Mouse (Mus musculus) lung, embryonic 14.5 days (tissue): ENCODE results near the gene Slc39a5. TPM values are rescaled to one million over a fixed set of nuclear protein-coding genes. Genes with fewer than 3 reads are reported as not detected.
A peak's percentile ranks its signal among the peaks of the same experiment; 100 is the strongest.

Experiments
- ATAC-seq: fragments of 200-750 bp; cut with Nextera tagmentation; 2 replicates; pipeline ENCODE4 v1.8.0; 2017; ENCODE audit warnings: mild to moderate bottlenecking, moderate TSS enrichment, moderate library complexity; ENCODE audit not compliant: insufficient read depth
- DNase-seq: peaks from one replicate; pipeline ENCODE4 v3.0.0-alpha.2; 2015
- H3K27ac ChIP-seq: fragments of 300-500 bp; sonication (generic); 2 replicates; pipeline ENCODE4 v1.5.1; 2014; ENCODE audit warnings: low read depth, mild to moderate bottlenecking, moderate library complexity
- H3K27me3 ChIP-seq: fragments of 300-500 bp; sonication (generic); 2 replicates; pipeline ENCODE4 v1.6.1; 2014; ENCODE audit warnings: low read length, control low read depth; ENCODE audit not compliant: insufficient read depth
- H3K36me3 ChIP-seq: fragments of 300-500 bp; sonication (generic); 2 replicates; pipeline ENCODE4 v1.6.1; 2014; ENCODE audit warnings: control low read depth; ENCODE audit not compliant: insufficient read depth
- H3K4me1 ChIP-seq: fragments of 300-500 bp; sonication (generic); 2 replicates; pipeline ENCODE4 v1.6.1; 2014; ENCODE audit warnings: antibody characterized with exemption, control low read depth; ENCODE audit not compliant: insufficient read depth
- H3K4me2 ChIP-seq: fragments of 300-500 bp; sonication (generic); 2 replicates; pipeline ENCODE4 v1.6.1; 2014; ENCODE audit warnings: mild to moderate bottlenecking
- H3K4me3 ChIP-seq: fragments of 300-500 bp; sonication (generic); 2 replicates; pipeline ENCODE4 v1.5.1; 2014; ENCODE audit warnings: low read depth, low read length
- H3K9ac ChIP-seq: fragments of 300-500 bp; sonication (generic); 2 replicates; pipeline ENCODE4 v1.6.1; 2014
- H3K9me3 ChIP-seq: fragments of 300-500 bp; sonication (generic); 2 replicates; pipeline ENCODE4 v1.6.1; 2016; ENCODE audit warnings: low read depth, low read length, control low read depth
- CTCF ChIP-seq: IDR thresholded peaks from 2 replicates; pipeline ENCODE4 v1.5.1; 2016; ENCODE audit warnings: antibody characterized with exemption, low read depth
- whole genome bisulfite sequencing: fragments of 180-500 bp; shearing (Covaris S2); extraction: QIAGEN DNeasy Blood & Tissue Kit; methylation state at CpG from one replicate; pipeline ENCODE4 v1.1.7; 2014; 5-methylcytosine and 5-hydroxymethylcytosine counted together
- polyA plus RNA-seq: library from polyadenylated mRNA; unstranded; fragments of >200 nt; fragmentation: Nextera tagmentation; extraction: Ambion mirVana; gene quantifications from 2 replicates; pipeline ENCODE4 v1.2.1, GENCODE M21; 2014

Gene Slc39a5
- polyA plus RNA-seq, 1 experiment from 2014 or later = 0.18 TPM

DNA sequence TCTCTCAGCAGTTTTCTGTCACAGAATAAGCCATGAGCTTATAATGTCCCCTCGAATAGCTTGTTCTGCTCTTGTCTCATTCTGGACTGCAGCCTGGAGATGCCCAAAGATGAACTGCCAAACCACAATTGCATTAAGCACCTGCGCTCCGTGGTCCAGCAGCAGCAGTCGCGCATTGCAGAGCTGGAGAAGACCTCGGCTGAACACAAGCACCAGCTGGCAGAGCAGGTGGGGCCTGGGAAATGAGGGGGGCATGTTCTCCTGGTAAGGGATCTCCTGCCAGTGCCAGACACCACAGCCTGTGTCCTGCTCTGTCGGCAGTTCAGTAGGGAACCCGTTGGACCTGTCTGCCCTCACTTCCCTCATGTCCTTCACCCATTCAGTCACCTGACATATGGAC, 35.3 kb upstream of the Slc39a5 start:
- no peak overlapping the region for H3K4me3 ChIP-seq
- no peak for DNase-seq
- no peak for ATAC-seq
- no peak overlapping the region for H3K27ac ChIP-seq
- no peaks in the 10 kb centered on the region for H3K27me3 ChIP-seq
- H3K4me2 ChIP-seq = no peak overlapping the region
- no peak for TF ChIP-seq CTCF
- H3K36me3 ChIP-seq = peaks cover 83% of the 10 kb centered on the region
- H3K9ac ChIP-seq = no peak overlapping the region
- WGBS = 90% methylated on average over 8 of the region's 8 CpGs
- no peaks in the 10 kb centered on the region for H3K4me1 ChIP-seq
- H3K9me3 ChIP-seq = no peaks in the 10 kb centered on the region

DNA sequence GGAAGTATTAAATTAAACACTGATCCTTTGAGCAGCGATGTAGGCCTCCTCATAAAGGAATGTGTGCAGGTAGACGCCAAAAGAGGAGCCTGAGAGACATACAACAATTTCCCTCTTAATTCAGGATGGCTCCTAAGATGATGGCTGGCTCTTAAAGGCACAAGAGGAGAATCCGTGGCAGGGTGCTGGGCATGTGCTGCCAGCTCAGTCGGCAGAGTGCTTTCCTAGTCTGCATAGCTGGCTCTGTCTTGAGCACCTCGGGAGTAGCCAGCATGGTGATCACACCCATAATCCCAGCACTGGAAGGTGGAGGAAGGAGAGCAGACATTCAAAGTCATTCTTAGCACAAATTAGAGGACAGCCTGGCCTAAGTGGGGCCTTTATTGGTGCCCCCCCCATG, 34.8 kb upstream of the Slc39a5 start:
- no peak for TF ChIP-seq CTCF
- Histone ChIP-seq H3K27ac (no peak overlapping the region), H3K4me1 (no peaks in the 10 kb centered on the region), H3K9ac (no peak overlapping the region), H3K4me3 (no peak overlapping the region), H3K4me2 (no peak overlapping the region), H3K9me3 (no peaks in the 10 kb centered on the region), H3K27me3 (no peaks in the 10 kb centered on the region), H3K36me3 (peaks cover 82% of the 10 kb centered on the region)
- WGBS = 84% methylated on average over 5 of the region's 5 CpGs
- ATAC-seq (no peak), DNase-seq (no peak)

DNA sequence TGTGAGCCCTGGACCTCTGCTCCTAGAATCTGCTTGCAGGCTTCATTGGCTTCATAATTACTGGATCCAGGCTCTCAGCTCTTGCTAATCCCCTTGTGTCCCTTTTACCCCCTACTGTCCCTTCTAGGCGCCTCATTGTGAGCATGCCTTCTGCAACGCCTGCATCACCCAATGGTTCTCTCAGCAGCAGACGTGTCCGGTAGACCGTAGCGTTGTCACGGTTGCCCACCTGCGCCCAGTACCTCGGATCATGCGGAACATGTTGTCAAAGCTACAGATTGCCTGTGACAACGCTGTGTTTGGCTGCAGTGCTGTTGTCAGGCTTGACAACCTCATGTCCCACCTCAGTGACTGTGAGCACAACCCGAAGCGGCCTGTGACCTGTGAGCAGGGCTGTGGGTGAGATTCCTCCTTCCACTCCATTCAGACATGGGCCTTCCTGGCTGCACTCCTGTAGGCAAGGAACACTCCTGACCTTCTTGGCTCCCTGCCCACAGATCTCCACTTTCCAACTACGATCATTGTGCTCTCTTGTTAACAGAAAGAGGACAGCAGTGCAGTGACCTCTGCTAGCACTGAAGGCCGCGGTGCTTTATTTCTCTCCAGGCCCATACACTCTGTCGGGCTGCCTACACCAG, 34.3 kb upstream of the Slc39a5 start:
- Histone ChIP-seq H3K27ac (no peak overlapping the region), H3K4me3 (no peak overlapping the region), H3K9ac (no peak overlapping the region), H3K27me3 (no peaks in the 10 kb centered on the region), H3K4me2 (no peak overlapping the region), H3K36me3 (peaks cover 82% of the 10 kb centered on the region), H3K9me3 (no peaks in the 10 kb centered on the region), H3K4me1 (no peaks in the 10 kb centered on the region)
- ATAC-seq = no peak
- no peak for TF ChIP-seq CTCF
- WGBS = 84% methylated on average over 17 of the region's 17 CpGs
- peak; percentile 42 for DNase-seq

DNA sequence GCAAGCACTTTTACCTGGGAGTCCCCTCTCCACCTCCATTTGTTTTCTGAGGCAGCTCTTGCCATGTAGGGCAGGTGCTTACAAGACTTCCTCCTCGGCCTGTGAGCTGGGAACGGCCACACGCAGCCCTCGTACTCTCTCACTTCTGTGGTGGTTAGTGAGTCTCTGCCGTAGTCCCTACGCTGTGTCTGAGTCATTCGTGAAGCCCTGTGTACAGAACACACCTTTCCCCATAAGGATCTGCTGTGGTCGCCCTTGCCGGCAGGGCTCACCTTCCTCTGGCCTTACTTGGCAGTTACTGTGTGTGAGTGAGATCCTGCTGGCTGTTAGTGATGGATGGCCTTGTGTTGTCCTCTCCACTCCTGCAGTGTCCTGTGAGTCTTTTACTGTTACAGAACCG, 33.7 kb upstream of the Slc39a5 start:
- Histone ChIP-seq H3K4me3 (no peak overlapping the region), H3K4me2 (no peak overlapping the region), H3K9ac (no peak overlapping the region), H3K27me3 (no peaks in the 10 kb centered on the region), H3K27ac (no peak overlapping the region), H3K4me1 (no peaks in the 10 kb centered on the region), H3K36me3 (peaks cover 82% of the 10 kb centered on the region), H3K9me3 (no peaks in the 10 kb centered on the region)
- no peak for TF ChIP-seq CTCF
- ATAC-seq = no peak
- DNase-seq = no peak
- WGBS = 74% methylated on average over 10 of the region's 10 CpGs

DNA sequence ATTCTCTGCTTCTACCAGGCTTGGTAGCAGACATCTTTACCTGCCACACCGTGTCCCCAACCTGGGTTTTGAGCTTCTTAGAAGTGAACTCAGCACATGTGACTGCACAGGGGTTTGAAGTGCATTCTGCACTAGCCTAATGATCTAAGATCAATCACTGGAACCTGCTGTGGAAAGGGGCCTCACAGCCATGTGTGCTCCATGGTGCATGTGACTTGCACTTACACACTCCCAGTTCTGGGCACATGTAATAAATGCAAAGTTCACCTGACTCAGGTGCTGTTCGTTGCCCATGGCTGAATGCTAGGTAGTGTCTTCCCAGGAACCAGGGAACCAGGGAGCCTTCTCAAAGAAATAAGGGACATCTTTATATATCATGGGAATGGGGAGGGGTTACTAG, 32.4 kb upstream of the Slc39a5 start:
- Histone ChIP-seq H3K27ac (no peak overlapping the region), H3K4me1 (no peaks in the 10 kb centered on the region), H3K4me3 (no peak overlapping the region), H3K36me3 (peaks cover 82% of the 10 kb centered on the region), H3K27me3 (no peaks in the 10 kb centered on the region), H3K4me2 (no peak overlapping the region), H3K9me3 (no peaks in the 10 kb centered on the region), H3K9ac (no peak overlapping the region)
- TF ChIP-seq CTCF = no peak
- no peak for ATAC-seq
- WGBS = 91% methylated on average over 2 of the region's 2 CpGs
- no peak for DNase-seq

DNA sequence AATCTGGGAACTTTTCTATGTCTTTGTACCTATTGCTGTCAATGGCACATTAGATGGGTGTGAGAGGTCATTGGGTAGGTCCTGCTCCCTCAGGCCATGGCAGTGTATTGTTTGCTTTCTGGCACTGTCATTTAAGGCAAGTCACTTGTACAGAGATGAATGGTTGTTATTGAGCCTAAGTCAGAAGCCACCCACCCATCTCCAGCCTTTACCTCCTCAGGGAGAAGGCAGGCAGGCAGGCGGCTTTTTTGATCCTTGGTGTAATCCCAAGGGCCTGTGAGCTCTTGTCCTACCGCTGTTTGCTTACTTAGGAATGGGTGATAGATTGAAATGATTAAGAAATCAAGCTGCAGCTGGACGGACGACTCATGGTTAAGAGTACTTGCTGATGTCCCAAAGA, 28.4 kb upstream of the Slc39a5 start:
- no peak for TF ChIP-seq CTCF
- peaks cover 55% of the 10 kb centered on the region for H3K36me3 ChIP-seq
- H3K9me3 ChIP-seq = no peaks in the 10 kb centered on the region
- no peak overlapping the region for H3K4me3 ChIP-seq
- no peaks in the 10 kb centered on the region for H3K4me1 ChIP-seq
- no peak overlapping the region for H3K27ac ChIP-seq
- ATAC-seq = no peak
- WGBS = 75% methylated on average over 4 of the region's 4 CpGs
- no peaks in the 10 kb centered on the region for H3K27me3 ChIP-seq
- no peak overlapping the region for H3K9ac ChIP-seq
- DNase-seq = no peak
- H3K4me2 ChIP-seq = no peak overlapping the region

DNA sequence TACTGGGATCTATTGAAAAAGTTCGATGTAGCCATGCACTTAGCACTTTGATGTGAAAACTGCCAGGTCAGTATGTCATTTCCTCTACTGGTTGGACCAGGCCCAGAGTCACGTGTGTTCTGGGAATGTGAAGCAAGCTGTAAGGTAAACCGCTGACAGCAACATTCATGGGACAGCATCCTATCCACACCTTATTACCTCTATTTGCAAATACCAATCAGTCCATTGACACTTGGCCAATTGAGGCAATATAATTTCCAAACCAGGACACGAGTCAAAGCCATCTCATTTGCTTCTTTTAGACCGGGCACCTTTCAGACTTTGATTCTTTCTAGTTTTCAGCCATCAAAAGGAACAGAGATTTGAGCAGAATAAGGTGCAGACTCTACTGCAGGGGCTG, 28.0 kb upstream of the Slc39a5 start:
- Histone ChIP-seq H3K4me3 (no peak overlapping the region), H3K4me1 (no peaks in the 10 kb centered on the region), H3K36me3 (peaks cover 51% of the 10 kb centered on the region), H3K27me3 (no peaks in the 10 kb centered on the region), H3K27ac (no peak overlapping the region), H3K9me3 (no peaks in the 10 kb centered on the region), H3K4me2 (no peak overlapping the region), H3K9ac (no peak overlapping the region)
- no peak for ATAC-seq
- DNase-seq = no peak
- TF ChIP-seq CTCF = no peak
- WGBS = 88% methylated on average over 5 of the region's 5 CpGs

DNA sequence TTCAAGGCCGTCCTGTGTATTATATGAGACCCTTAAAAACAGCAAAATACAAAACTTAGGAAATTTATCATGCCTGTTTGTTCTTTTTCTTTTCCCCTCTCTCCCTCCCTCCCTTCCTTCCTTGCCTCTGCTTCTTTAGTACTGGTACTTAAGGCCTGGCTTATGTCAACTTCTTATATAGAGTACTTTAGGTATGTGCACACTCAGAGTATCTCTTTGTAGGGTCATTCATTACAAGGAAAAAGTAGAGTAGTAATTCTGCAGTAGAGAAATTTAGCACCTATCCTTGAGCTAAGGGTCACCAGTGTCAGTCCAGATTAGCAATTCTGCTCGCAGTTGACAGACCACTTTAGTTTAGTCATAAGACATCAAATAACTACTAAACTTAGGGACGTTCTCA, 24.2 kb upstream of the Slc39a5 start:
- H3K36me3 ChIP-seq = peaks cover 66% of the 10 kb centered on the region
- no peak overlapping the region for H3K4me2 ChIP-seq
- TF ChIP-seq CTCF = no peak
- 71% methylated on average over 3 of the region's 3 CpGs for WGBS
- ATAC-seq (no peak), DNase-seq (no peak)
- H3K27ac ChIP-seq = no peak overlapping the region
- H3K4me3 ChIP-seq = no peak overlapping the region
- no peaks in the 10 kb centered on the region for H3K27me3 ChIP-seq
- H3K9me3 ChIP-seq = no peaks in the 10 kb centered on the region
- no peaks in the 10 kb centered on the region for H3K4me1 ChIP-seq
- H3K9ac ChIP-seq = no peak overlapping the region
